Mouse (Mus musculus) heart, adult 2 months (tissue): ENCODE measurements at regions not wholly inside any gene's neighbourhood (a gene's known extent, or its start where the extent isn't known, plus 50 kb on each side); places are given as distances from the start of the nearest gene placed in this dataset.

ENCODE experiments used
- DNase-seq, 2 experiments: peaks; one replicate each; pipeline ENCODE4 v3.0.0; 2021
- H3K27ac ChIP-seq: fragments of 200-600 bp; 2 replicates; pipeline ENCODE4 v1.8.1; 2022
- H3K27me3 ChIP-seq: fragments of 200-500 bp; 2 replicates; pipeline ENCODE4 v1.6.1; 2012; ENCODE audit warnings: mild to moderate bottlenecking, low read length, inconsistent platforms, mixed read lengths; ENCODE audit not compliant: control insufficient read depth, insufficient read depth
- H3K36me3 ChIP-seq: fragments of 200-500 bp; 2 replicates; pipeline ENCODE4 v1.6.1; 2012; ENCODE audit warnings: low read length, inconsistent platforms; ENCODE audit not compliant: control insufficient read depth, insufficient read depth
- H3K4me1 ChIP-seq: fragments of 200-500 bp; 2 replicates; pipeline ENCODE4 v1.6.1; 2011; ENCODE audit warnings: low read length; ENCODE audit not compliant: control insufficient read depth, insufficient read depth
- H3K4me3 ChIP-seq: fragments of 200-600 bp; 2 replicates; pipeline ENCODE4 v1.8.1; 2022
- H3K79me2 ChIP-seq: fragments of 200-500 bp; replicated peaks from 2 replicates; pipeline ENCODE4 v1.6.1; 2012; ENCODE audit warnings: mild to moderate bottlenecking, inconsistent platforms, low read length, moderate library complexity, mixed read lengths; ENCODE audit not compliant: control insufficient read depth, insufficient read depth
- H3K9ac ChIP-seq: fragments of 200-500 bp; 2 replicates; pipeline ENCODE4 v1.6.1; 2012; ENCODE audit warnings: low read depth, mild to moderate bottlenecking, control low read depth, inconsistent platforms, low read length, mixed read lengths
- CTCF ChIP-seq: fragments of 200-600 bp; IDR thresholded peaks from 2 replicates; pipeline ENCODE4 v1.8.1; 2022; ENCODE audit warnings: antibody characterized with exemption, mild to moderate bottlenecking, moderate library complexity
- EP300 ChIP-seq: fragments of 200-500 bp; IDR thresholded peaks from 2 replicates; pipeline ENCODE4 v1.6.1; 2011; ENCODE audit warnings: low read depth, low read length, control low read depth; ENCODE audit not compliant: insufficient read depth
- POLR2A ChIP-seq: fragments of 200-500 bp; IDR thresholded peaks from 2 replicates; pipeline ENCODE4 v1.6.1; 2011; ENCODE audit warnings: mild to moderate bottlenecking, low read depth, low read length, control low read depth; ENCODE audit not compliant: insufficient read depth
- WGBS: fragments of 180-500 bp; shearing (Covaris S2); methylation state at CpG from one replicate; pipeline ENCODE4 v1.1.7; 2018; 5-methylcytosine and 5-hydroxymethylcytosine counted together
- intact Hi-C: fragments of 180-260 bp; cut with DNase I; formaldehyde crosslinking; loops from one replicate; pipeline ENCODE4 v1.15.1; 2025

- Histone ChIP-seq H3K36me3 (no peaks in the 10 kb centered on the region), H3K27ac (no peak overlapping the region)
- intact Hi-C loops: no loop called here
Observed at GRCm38 (mm10) chr8:8219701-8220394, 441.2 kb downstream of the Efnb2 start.

GRCm38 (mm10) chr8:8193036-8193435, 468.0 kb downstream of the Efnb2 start:
- Histone ChIP-seq H3K27ac (no peak overlapping the region), H3K4me1 (no peaks in the 10 kb centered on the region), H3K36me3 (no peaks in the 10 kb centered on the region), H3K9ac (no peak overlapping the region), H3K79me2 (no peaks in the 10 kb centered on the region), H3K27me3 (no peaks in the 10 kb centered on the region), H3K4me3 (no peak overlapping the region)
- no peak for TF ChIP-seq CTCF
- TF ChIP-seq POLR2A: no peak
- TF ChIP-seq EP300: no peak
- no peak for DNase-seq
- 82% methylated on average over 3 of the region's 3 CpGs for WGBS
- intact Hi-C loops: no loop called here

More at GRCm38 (mm10) chr8:8219701-8220394, 441.2 kb downstream of the Efnb2 start:
- H3K79me2 ChIP-seq: no peaks in the 10 kb centered on the region
- DNase-seq: no peak
- H3K4me3 ChIP-seq: no peak overlapping the region
- H3K9ac ChIP-seq: no peak overlapping the region
- no peaks in the 10 kb centered on the region for H3K4me1 ChIP-seq
- TF ChIP-seq EP300 (no peak), CTCF (no peak), POLR2A (no peak)
- H3K27me3 ChIP-seq: no peaks in the 10 kb centered on the region
- WGBS: 79% methylated on average over 12 of the region's 12 CpGs

GRCm38 (mm10) chr8:8186046-8186445, 475.0 kb downstream of the Efnb2 start:
- 59% methylated on average over 3 of the region's 3 CpGs for WGBS
- no peak overlapping the region for H3K9ac ChIP-seq
- no peaks in the 10 kb centered on the region for H3K79me2 ChIP-seq

GRCm38 (mm10) chr8:8183233-8183622, 477.8 kb downstream of the Efnb2 start:
- intact Hi-C loops: no loop called here
- TF ChIP-seq POLR2A (no peak), EP300 (no peak), CTCF (no peak)
- H3K27me3 ChIP-seq: no peaks in the 10 kb centered on the region
- H3K4me1 ChIP-seq: no peaks in the 10 kb centered on the region; the same call in 1 of the 2 replicates
- H3K27ac ChIP-seq: no peak overlapping the region
- no peaks in the 10 kb centered on the region for H3K79me2 ChIP-seq
- no peak overlapping the region for H3K4me3 ChIP-seq
- 20% methylated on average over 6 of the region's 6 CpGs for WGBS
- no peak overlapping the region for H3K9ac ChIP-seq
- peak in 1 of 2 experiments; percentile 40 for DNase-seq
- H3K36me3 ChIP-seq: no peaks in the 10 kb centered on the region

More at GRCm38 (mm10) chr8:8186046-8186445, 475.0 kb downstream of the Efnb2 start:
- no peak overlapping the region for H3K4me3 ChIP-seq
- H3K27me3 ChIP-seq: no peaks in the 10 kb centered on the region
- intact Hi-C loops: no loop called here
- no peak for DNase-seq
- H3K36me3 ChIP-seq: no peaks in the 10 kb centered on the region
- H3K4me1 ChIP-seq: no peaks in the 10 kb centered on the region; the same call in 1 of the 2 replicates
- no peak overlapping the region for H3K27ac ChIP-seq
- no peak for TF ChIP-seq EP300
- TF ChIP-seq CTCF: no peak
- no peak for TF ChIP-seq POLR2A

GRCm38 (mm10) chr8:8182616-8183232, 478.3 kb downstream of the Efnb2 start:
- Histone ChIP-seq H3K4me1 (no peaks in the 10 kb centered on the region; the same call in 1 of the 2 replicates), H3K27me3 (no peaks in the 10 kb centered on the region), H3K9ac (no peak overlapping the region), H3K4me3 (no peak overlapping the region), H3K27ac (no peak overlapping the region), H3K36me3 (no peaks in the 10 kb centered on the region), H3K79me2 (no peaks in the 10 kb centered on the region)
- WGBS: 65% methylated on average over 4 of the region's 4 CpGs
- intact Hi-C loops: no loop called here
- no peak for DNase-seq
- TF ChIP-seq POLR2A (no peak), EP300 (no peak), CTCF (no peak)

- no peaks in the 10 kb centered on the region for H3K27me3 ChIP-seq
- WGBS: 39% methylated on average over 2 of the region's 2 CpGs
- no peaks in the 10 kb centered on the region for H3K36me3 ChIP-seq
- H3K4me1 ChIP-seq: no peaks in the 10 kb centered on the region; the same call in 1 of the 2 replicates
- no peak overlapping the region for H3K9ac ChIP-seq
- no peak overlapping the region for H3K27ac ChIP-seq
- no peak overlapping the region for H3K4me3 ChIP-seq
- DNase-seq: no peak
- intact Hi-C loops: no loop called here
- H3K79me2 ChIP-seq: no peaks in the 10 kb centered on the region
- TF ChIP-seq EP300: no peak
- no peak for TF ChIP-seq POLR2A
- no peak for TF ChIP-seq CTCF
Observed at GRCm38 (mm10) chr8:8182108-8182507, 478.9 kb downstream of the Efnb2 start.
